Mouse (Mus musculus) E14TG2a.4 (cell line): ENCODE measurements around the gene Il2rg.

Experiments
- CTCF ChIP-seq: conservative IDR thresholded peaks from 2 replicates; pipeline ENCODE4 v1.5.1; 2014; ENCODE audit warnings: low read length
- NANOG ChIP-seq: IDR thresholded peaks from 2 replicates; pipeline ENCODE4 v1.6.1; 2014; ENCODE audit warnings: borderline replicate concordance, low read length, mixed read lengths
- POU5F1 ChIP-seq: IDR thresholded peaks from 2 replicates; pipeline ENCODE4 v1.6.1; 2014; ENCODE audit warnings: low read length, borderline replicate concordance

GRCm38 (mm10) chrX:101285534-101285933 lies 17.5 kb upstream of the Il2rg start:
- TF ChIP-seq POU5F1 (no peak), CTCF (peak; percentile 56), NANOG (no peak)
